Mouse (Mus musculus): Measurements from ENCODE around the gene Bfsp2.
"Not testable (repeated sequence)": the region's sequence is repeated elsewhere in the genome, so short reads cannot be mapped to it uniquely, and the experiment has no call there.

Gene Bfsp2

DNA sequence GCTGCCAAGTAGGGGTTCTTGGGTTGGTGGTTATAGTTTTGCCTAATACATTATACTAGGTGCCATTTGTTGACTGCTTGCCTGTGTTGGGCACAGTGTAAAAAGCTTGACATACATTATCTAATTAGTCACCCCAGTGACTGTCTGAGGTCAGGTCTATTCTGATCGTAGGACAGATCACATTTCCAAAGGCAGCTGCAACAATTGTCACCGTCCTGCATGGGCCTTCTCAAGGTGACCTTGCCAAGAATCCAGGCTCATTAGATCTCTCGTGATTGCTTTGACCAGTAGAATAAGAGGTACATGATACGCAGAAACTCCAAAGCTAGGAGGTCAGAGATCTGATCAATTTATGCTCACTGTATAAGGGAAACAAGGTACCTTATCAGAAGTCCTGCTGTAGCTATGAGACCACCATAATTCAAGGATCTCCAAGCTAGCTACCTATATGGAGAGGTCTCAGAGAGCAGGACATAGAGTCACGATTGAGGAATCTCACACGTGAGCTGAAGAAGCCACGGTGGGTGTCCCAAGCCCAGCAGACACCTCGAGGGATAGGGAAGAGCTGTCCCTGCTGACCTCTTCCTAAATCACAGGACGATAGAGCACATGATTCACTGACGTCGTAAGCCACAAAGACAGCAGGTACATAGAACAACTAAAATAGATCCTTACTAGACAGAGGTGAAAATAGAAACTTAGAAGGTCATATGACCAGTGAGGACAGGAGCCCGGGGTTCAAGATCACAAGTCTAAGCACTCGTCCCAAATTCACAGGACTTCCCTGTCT is 49.6 kb downstream of the Bfsp2 start:
- DNase-seq (ENCODE audit: low read depth, low spot score), result no peak

DNA sequence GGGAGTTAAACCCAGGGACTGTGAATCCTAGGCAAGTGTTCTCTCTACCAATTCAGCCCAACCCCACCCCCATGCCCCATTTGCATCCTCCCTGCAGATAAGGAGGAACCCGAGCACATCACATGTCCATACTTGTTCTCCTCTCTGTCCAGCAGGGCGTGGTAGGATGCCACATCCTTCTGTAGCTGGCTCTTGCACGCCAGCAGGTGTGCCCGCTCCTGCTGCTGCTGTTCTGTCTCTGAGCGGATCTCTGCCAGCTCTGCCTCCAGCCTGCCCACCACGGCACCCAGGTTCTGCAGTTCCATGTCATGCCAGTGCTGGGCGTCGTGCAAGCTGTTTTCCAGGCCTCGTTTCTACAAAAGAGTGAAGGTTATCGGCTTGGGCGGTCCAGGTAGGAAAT is 53.8 kb downstream of the Bfsp2 start:
- DNase-seq (ENCODE audit: low read depth, low spot score), result no peak

DNA sequence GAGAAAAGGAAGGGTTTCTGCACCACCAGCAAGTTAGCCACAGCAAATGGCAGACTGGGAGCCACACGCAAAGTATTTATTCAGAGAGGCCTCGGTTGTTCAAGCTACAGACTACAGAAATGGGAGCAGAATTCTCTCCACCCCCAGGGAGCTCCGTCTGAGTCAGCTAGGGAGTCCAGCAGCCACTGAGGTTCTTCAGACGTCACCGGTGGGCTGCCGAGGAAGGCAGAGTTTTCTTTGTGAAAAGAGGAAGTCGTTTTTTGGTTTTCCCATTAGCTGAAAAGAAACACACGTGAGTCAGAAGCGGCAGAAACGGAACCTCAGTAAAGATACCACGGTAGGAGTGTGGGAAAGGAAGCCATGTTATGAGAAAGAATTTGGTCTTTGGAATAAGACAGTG is 55.4 kb downstream of the Bfsp2 start:
- DNase-seq (ENCODE audit: low read depth, low spot score), result no peak

DNA sequence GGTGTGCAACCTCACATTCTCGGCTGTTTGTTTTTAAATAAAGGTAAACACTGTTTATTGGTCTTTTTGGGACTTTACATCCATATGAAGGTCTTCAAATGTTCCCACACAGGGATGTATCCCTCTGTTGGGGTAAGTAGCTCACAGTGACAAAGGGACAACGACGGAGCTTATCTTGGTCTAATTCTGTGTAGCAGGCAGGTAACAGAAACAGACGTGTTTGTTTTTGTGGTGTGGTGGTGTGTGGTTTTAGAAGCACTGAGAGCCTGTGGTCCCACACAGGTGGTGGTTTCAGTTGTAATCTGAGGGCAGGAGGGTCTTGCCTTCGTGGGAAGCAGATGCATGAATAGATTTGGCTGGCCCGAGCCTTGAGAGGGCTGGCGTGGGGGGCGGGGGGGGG is 56.3 kb downstream of the Bfsp2 start:
- DNase-seq (ENCODE audit: low read depth, low spot score), result no peak

DNA sequence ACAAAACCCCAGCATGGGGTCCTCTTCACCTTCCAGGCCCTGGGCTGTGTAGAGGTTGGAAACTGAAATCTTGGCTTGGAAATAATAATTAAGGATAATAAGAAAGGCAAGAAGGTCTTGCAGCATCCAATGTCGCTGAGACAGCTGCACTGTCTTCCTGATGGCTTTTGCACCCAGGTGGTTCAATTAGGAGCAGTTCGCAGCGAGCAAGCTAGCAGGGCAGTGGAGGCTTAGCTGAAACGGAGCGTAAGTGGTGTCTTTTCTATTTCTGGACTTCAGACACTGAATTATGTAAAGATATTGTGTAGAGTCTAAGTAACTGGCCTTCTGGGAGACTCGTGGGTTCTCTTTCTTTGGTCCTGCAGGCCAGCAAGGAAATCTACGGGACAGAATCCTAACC is 56.8 kb downstream of the Bfsp2 start:
- no peak for DNase-seq (ENCODE audit: low read depth, low spot score)

DNA sequence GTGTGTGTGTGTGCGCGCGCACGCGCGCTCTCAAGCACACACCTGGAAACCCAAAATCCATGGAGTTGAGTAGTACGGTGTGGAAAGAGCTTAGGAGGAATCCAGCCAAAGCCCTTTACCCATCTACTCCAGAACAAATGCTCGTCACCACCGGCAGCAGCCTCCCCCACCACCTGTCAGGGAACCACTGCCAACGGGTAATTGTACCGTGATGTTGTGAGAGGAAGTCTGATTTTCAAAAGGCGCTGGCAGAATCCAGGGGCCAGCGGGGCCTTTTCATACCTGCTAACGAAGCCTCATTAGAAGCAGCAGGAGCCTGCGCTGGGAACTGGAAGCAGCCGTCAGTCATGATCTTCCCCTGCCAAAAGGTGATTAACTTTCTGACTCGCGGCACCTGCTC is 57.4 kb downstream of the Bfsp2 start:
- no peak for DNase-seq (ENCODE audit: low read depth, low spot score)

DNA sequence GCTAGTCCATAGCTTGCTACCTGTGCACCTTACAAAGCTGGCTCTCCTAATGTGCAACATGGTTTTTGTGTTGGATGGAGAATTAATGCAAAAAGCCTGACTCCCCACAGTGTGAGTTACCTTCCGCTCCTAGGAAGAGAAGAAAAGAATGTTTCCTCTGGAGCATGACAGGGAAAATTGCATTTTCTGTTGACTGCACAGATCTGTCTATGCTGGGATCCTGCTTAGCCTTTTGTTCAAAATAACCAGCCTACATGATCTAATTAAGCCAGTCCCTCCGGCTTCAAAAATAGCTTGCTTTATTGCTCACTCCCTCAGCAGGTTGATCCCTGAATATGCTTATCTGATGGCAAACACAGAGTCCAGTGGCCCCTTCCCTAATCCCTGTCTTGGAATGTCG is 59.4 kb downstream of the Bfsp2 start:
- no peak for DNase-seq (ENCODE audit: low read depth, low spot score)

DNA sequence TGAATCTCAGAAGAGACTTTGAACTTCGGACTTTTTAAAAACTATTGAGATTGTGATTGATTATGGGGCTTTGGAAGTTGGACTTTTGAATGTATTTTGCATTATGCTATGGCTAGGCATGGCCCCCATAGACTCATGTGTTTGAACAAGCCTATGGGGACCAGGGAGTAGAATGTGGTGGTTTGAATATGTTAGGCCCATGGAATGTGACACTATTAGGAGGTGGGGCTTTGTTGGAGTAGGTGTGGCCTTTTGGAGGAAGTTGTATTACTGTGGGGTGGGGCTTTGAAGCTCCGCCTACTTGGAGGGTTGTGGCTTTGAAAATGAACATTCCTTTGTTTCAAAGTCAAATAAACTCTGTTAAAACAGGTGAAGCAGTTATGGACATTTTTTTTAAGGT is 61.4 kb downstream of the Bfsp2 start:
- no peak for DNase-seq (ENCODE audit: low read depth, low spot score)

DNA sequence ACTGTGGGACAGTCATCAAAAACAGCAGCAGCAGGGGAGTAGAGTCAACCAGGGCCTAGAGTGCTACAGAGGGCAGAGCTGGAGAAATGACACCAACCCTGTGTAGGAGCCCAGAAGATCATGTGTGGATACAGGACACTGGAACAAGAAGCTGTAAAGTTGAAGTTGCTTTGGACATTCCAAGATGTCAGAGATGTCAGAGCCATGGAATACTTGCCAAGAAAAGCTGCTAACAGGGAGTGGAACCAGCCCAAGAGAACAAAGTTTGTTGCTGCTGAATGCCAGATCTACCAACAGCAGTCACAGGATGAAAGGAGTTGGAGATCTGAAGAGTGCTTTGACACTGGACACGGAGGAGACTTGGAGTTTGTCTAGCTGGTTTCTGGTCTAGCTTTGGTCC is 62.0 kb downstream of the Bfsp2 start:
- DNase-seq (ENCODE audit: low read depth, low spot score), result not testable (repeated sequence)

DNA sequence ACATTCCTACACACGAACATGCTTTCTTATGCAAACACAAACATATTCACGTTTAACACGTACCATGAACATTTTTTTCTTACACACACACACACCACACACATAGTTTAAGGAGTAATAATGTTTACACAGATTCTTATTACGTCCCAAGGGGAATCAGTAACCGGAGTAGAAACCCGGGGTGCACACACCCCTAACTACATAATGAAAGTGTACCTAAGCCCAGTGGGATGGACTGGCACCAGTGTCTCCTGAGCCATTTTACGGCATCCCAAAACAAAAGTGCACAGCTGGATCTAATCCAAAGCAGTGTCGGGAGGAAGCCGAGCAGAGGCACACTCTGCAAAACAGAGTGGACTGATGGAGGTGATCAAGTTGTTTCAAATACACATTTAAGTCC is 66.8 kb downstream of the Bfsp2 start:
- DNase-seq (ENCODE audit: low read depth, low spot score), result no peak

DNA sequence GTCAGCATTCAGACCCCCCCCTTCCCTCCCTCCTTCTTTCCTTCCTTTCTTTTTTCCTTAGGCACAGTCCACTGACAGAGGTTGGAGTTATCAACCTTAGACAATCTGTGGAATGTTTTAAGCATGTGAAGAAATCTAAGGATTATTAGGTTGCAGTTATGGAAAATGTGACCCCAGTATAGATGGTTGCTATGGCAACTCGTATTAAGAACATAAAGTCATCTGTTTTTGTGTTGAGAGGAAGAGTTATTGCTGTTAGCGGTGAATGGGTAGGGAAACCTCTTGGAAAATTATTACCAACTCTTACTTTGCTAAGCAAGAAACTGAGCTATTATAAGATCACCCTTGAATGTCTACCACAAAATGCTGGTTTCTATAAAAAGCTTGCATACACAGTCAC is 71.1 kb downstream of the Bfsp2 start:
- DNase-seq (ENCODE audit: low read depth, low spot score), result no peak

DNA sequence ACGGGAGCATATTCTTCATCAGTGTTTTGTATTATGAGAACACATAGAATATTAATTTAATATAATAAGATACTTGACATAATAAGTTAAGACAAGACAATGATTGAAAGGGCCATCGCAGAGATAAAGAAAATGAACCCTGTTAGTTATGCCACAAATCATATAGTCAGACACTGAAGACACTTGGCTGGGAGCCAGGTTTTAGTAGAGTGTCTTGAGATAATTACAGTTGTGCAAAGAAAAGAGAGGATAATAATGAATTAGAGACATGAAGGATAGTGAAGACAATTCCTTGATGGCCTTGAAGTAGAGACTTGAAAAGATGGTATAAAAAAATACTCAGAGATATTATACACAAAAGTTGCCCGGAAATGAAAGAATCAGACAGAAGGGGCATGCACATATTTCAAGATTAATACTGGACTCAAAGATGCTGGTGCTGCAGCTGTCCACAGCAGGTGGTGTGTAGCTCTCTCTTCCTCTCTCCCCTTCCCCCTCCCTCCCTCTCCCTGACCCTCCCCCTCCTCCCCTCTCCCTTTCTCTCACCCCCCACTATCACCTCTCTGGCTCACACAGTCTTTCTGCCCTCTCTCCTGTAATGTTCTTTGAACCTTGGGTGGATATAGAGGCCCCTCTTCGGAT is 72.0 kb downstream of the Bfsp2 start:
- DNase-seq (ENCODE audit: low read depth, low spot score), result no peak

DNA sequence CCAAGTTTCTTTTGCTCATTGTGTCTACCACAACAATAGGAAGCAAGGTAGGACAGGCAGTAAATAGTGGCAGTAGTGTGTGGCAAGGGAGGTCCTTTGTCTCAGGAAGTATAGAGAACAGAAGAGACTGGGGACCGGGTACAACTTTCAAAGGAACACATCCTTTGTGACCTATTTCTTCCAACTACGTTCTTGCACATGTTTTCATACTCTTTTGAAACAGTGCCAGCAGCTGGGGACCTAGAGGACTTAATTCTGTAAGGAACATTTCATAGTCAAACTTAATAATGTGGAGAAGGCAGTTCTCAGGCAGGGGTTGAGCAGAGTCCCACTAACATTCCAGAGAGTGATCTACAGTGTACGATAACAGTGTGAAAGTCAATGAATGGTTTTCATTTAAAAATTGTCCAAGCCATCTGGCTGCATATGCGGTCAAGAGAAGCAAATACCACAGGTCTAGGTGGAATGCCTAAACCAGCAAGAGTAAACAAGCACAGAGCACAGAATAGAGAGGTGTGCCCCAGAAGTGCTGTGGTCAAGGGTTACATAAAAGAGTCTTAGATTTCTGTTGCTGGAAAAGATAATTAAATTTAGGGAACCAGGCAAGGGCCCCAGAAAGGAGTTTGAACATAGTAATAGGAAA is 76.8 kb downstream of the Bfsp2 start:
- no peak for DNase-seq (ENCODE audit: low read depth, low spot score)

DNA sequence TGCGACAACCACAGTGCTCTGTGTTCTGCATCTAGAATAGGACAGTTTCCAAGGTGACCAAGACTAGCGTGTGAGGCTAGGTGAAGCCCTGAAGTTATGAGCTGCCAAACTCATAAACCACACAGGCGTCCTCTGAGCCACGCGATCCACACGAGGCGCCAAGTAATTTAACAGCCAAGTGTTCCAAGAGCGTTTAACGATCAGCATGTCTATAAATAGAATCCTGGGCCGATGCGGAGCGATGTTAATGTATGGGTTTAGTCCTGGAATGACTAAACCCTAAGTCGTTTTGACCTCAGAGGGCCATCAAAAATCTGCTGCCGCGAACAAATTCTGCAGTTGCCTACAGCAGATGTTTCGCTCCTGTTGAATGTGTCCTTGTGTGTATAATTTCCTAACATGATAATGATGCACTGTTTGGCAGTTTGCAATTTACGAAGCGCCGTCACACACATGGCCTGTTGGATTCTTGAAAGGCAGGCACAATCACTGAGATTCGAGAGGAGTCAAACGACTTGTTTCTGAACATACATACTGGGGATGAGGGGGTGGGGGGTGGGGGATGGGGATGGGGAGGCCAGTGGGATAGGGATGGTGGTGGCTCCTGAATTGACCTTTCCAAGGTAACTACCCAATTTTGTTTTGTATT is 81.6 kb downstream of the Bfsp2 start:
- no peak for DNase-seq (ENCODE audit: low read depth, low spot score)

DNA sequence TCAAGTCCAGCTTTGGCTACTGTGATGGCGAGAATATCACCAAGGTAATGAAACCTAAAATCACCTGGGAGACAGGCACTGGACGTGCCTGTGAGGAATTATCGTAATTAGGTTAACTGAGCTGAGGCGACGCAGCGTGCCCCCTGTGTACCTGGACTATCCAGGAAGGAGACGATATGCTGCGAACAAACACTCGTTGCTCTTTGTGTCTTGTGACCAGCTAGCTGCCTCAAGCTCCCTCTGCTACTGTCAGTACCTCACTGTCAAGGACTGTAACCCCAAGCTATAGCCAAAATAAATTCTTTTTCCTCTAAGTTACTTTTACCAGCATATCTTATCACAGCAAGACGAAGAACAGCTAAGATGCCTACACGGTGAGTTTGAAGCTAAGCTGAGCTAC is 87.0 kb downstream of the Bfsp2 start:
- no peak for DNase-seq (ENCODE audit: low read depth, low spot score)

DNA sequence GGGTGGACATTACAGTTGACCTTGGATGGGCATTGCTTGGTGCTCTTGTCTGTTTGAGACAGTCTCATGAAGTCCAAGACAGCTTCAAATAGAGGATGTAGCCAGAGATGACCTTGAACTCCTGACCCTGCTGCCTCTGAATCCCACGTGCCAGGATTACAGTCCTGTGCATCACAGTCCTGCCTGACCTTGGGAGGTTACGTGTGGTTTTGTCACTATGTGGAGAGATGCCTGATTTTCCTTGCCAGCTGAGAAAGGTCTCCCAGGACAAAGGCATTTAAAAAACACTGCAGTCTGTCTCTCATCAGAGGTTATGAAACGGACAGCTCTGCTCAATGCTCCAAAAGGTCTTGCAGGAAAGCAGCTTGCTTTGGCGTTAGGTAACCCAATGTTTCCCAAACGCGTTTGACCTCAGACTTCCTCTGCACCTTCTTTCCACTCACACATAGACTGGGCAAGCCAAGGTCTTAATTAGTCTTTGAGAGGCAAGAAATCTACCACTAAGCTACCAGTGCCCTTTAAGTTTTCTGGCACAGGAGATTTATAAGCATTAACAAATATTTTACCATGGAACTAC is 88.3 kb downstream of the Bfsp2 start:
- no peak for DNase-seq (ENCODE audit: low read depth, low spot score)

DNA sequence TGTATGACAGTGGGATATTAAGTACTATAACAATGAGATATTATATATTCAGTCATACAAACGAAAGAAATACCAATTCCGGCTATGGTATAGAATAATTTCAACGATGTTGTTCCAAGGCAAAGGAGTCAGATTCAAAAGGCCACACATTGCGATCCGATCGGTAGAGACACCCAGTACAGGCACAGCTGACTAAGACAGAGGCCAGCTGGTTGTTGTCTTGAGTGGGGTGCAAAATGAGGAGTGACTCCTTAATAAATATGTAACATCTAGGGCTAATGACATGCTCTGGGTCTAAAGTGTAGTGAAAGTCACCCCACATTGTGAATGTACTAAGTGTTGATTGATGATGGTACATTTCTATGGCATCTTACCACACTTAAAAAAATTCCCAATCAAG is 91.0 kb downstream of the Bfsp2 start:
- DNase-seq (ENCODE audit: low read depth, low spot score), result no peak

DNA sequence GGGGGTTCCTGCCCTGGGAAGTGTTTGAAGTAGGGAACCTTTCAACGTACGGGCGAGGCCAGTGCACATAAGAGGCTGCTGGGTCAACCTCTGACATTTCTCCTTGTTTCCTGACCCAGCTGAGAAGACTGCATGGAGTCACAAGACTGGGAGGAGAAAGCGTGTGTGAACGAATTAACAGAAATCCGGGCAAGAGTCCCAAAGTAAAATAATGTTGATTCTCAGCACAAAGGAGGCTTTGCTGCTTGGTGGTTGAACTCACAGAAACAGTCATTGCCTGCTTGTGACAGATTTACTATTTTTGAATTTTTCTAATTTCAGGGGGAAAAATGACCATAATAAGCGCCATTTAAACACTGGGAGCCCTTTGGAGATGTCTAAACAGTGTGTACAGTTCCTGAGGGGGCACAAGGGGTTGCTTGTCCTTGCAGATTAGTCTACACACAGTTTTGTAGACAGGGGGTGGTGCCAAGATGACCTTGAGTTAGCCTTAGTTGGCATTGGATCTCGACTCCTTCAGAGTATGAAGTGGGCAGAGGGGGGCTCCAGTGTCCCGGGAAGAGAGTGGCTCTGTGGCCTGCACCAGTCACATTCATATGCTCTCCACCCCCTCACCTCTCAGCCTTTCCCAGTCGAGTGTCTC is 93.1 kb downstream of the Bfsp2 start:
- no peak for DNase-seq (ENCODE audit: low read depth, low spot score)

DNA sequence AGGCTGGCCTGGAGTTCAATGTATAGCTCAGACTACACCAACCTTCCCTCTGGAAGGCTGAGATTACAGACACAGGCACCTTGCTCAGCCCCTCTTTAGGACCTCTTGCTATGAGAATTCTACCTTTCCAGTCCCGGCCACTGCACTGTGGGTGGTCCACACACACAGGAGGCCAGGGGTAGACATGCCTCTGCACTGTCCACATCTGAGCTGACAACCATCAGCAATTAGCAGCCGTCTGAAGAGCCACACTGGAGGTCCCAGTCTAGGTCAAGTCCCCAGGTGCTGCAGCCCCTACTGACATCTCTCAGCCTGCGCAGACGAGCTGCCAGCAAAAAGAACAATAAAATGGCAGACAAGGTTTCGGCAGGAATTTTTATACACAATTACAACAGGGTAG is 93.6 kb downstream of the Bfsp2 start:
- no peak for DNase-seq (ENCODE audit: low read depth, low spot score)

DNA sequence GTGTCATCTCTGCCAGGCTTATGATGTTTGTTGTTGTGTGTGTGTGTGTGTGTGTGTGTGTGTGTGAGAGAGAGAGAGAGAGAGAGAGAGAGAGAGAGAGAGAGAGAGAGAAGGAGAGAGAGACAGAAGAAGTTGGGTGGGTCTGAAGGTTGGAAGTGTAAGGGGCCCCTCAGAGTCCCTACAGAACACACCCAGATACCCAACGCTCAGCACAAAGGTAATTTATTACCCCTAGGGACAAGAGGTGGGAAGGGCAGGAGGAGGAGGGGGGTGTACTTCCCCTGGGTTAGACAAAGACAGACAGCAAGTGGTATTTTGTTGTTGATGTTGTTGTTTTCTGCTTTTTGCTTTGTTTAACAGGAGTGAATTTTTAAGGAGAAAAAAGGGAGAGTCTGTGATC is 94.6 kb downstream of the Bfsp2 start:
- DNase-seq (ENCODE audit: low read depth, low spot score), result no peak

DNA sequence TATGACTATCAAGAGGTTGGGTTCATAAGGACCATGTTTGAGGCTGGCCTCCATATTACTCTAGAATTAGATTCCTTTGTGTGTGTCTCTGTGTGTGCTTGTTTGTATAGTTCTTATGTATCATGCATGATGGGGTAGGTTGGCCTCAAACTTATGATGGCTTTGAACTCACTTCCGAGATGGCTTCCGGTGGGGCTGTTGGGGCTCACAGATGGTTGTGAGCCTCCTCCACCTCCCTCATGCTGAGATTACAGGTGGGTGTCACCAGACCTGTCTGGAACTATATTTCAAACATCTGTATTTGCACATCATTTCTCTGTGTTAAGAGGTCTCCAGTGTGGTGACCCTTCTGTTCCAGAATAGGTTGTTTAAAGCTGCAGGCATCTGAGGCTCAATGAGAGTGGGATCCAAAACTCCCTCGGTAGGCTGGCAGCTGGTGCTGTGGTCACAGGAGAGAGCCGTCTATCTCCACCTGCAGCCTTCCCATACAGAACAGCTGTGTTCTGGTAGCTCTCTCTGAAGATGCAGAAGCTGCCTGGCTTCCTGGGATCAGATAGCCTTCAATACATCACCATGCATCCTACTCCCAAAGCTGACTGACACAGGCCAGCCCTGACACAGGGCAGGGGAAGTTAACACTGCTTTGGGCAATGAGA is 96.0 kb downstream of the Bfsp2 start:
- DNase-seq (ENCODE audit: low read depth, low spot score), result no peak

Data from WW6 (cell line).